Mouse (Mus musculus) kidney, embryonic 14.5 days (tissue): ENCODE data around the gene Col17a1. TPM values are rescaled to one million over a fixed set of nuclear protein-coding genes. Genes with fewer than 3 reads are reported as not detected.

ENCODE experiments used
- ATAC-seq: fragments of 200-750 bp; cut with Nextera tagmentation; 2 replicates; pipeline ENCODE4 v1.8.0; 2017; ENCODE audit warnings: moderate number of reproducible peaks, mild to moderate bottlenecking, moderate TSS enrichment, moderate library complexity; ENCODE audit not compliant: low FRiP score, low TSS enrichment
- H3K27ac ChIP-seq: fragments of 300-500 bp; sonication (generic); 2 replicates; pipeline ENCODE4 v1.5.1; 2014; ENCODE audit warnings: low read depth, mild to moderate bottlenecking, low read length, moderate library complexity, mixed read lengths
- H3K27me3 ChIP-seq: fragments of 300-500 bp; sonication (generic); 2 replicates; pipeline ENCODE4 v1.6.1; 2014; ENCODE audit warnings: mild to moderate bottlenecking, low read length; ENCODE audit not compliant: control insufficient read depth, insufficient read depth
- H3K36me3 ChIP-seq: fragments of 300-500 bp; sonication (generic); 2 replicates; pipeline ENCODE4 v1.6.1; 2014; ENCODE audit warnings: low read length, mixed read lengths; ENCODE audit not compliant: control insufficient read depth, insufficient read depth
- H3K4me1 ChIP-seq: fragments of 300-500 bp; sonication (generic); 2 replicates; pipeline ENCODE4 v1.6.1; 2014; ENCODE audit warnings: low read length, mixed read lengths; ENCODE audit not compliant: control insufficient read depth, insufficient read depth
- H3K4me2 ChIP-seq: fragments of 300-500 bp; sonication (generic); replicated peaks from 2 replicates; pipeline ENCODE4 v1.6.1; 2014; ENCODE audit warnings: low read depth, mild to moderate bottlenecking, low read length
- H3K4me3 ChIP-seq: fragments of 300-500 bp; sonication (generic); 2 replicates; pipeline ENCODE4 v1.5.1; 2014; ENCODE audit warnings: mild to moderate bottlenecking, low read length
- H3K9ac ChIP-seq: fragments of 300-500 bp; sonication (generic); 2 replicates; pipeline ENCODE4 v1.6.1; 2014; ENCODE audit warnings: low read depth, mild to moderate bottlenecking, low read length, moderate library complexity
- H3K9me3 ChIP-seq: fragments of 300-500 bp; sonication (generic); 2 replicates; pipeline ENCODE4 v1.6.1; 2016; ENCODE audit warnings: low read length; ENCODE audit not compliant: control insufficient read depth
- WGBS: fragments of 180-500 bp; shearing (Covaris S2); extraction: QIAGEN DNeasy Blood & Tissue Kit; methylation state at CpG from one replicate; pipeline ENCODE4 v1.1.7; 2014; 5-methylcytosine and 5-hydroxymethylcytosine counted together
- polyA plus RNA-seq: library from polyadenylated mRNA; unstranded; fragments of >200 nt; fragmentation: Nextera tagmentation; extraction: Ambion mirVana; gene quantifications from 2 replicates; pipeline ENCODE4 v1.2.1, GENCODE M21; 2014

The Col17a1 gene
- polyA plus RNA-seq, 1 experiment from 2014 or later: 0.50 TPM

GRCm38 (mm10) chr19:47631799-47632198 lies 60.1 kb downstream of the Col17a1 start:
- 93% methylated on average over 5 of the region's 5 CpGs for WGBS
- Histone ChIP-seq H3K4me3 (no peak overlapping the region), H3K9me3 (no peaks in the 10 kb centered on the region), H3K27ac (no peak overlapping the region), H3K36me3 (peaks cover 18% of the 10 kb centered on the region; the same call in 1 of the 2 replicates), H3K4me1 (no peaks in the 10 kb centered on the region), H3K4me2 (no peak overlapping the region), H3K27me3 (no peaks in the 10 kb centered on the region), H3K9ac (no peak overlapping the region)
- ATAC-seq: no peak

GRCm38 (mm10) chr19:47630381-47630780 lies 61.5 kb downstream of the Col17a1 start:
- no peaks in the 10 kb centered on the region for H3K4me1 ChIP-seq
- no peak overlapping the region for H3K4me2 ChIP-seq
- H3K9ac ChIP-seq: no peak overlapping the region
- peaks cover 19% of the 10 kb centered on the region for H3K36me3 ChIP-seq
- no peak for ATAC-seq
- no peaks in the 10 kb centered on the region for H3K27me3 ChIP-seq
- H3K4me3 ChIP-seq: no peak overlapping the region
- WGBS: 86% methylated on average over 5 of the region's 5 CpGs
- no peaks in the 10 kb centered on the region for H3K9me3 ChIP-seq
- H3K27ac ChIP-seq: no peak overlapping the region

DNA sequence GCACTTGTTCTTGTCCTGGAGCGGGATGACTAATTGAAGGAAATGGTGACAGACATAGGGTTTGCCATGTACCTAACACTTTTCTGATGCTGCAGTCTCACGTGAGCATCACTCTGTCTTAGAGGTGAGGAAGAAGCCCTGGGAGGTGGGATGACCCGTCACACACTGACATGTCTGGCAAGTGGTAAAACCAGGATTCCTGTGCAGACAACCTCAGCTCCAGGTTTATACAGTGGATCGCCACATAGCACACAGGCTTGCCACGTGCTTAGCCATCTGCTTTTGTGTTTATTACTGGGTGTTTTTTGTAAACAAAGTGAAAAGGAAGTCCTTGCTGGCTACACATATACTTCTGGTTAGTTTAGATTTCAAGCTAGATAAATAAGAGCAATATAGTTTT lies 62.8 kb downstream of the Col17a1 start:
- no peak overlapping the region for H3K9ac ChIP-seq
- no peaks in the 10 kb centered on the region for H3K4me1 ChIP-seq
- no peak for ATAC-seq
- H3K9me3 ChIP-seq: no peaks in the 10 kb centered on the region
- H3K27me3 ChIP-seq: no peaks in the 10 kb centered on the region
- H3K4me3 ChIP-seq: no peak overlapping the region
- no peak overlapping the region for H3K27ac ChIP-seq
- no peak overlapping the region for H3K4me2 ChIP-seq
- H3K36me3 ChIP-seq: peaks cover 21% of the 10 kb centered on the region
- 84% methylated on average over 5 of the region's 5 CpGs for WGBS

GRCm38 (mm10) chr19:47627450-47627849 lies 64.4 kb downstream of the Col17a1 start:
- Histone ChIP-seq H3K27me3 (no peaks in the 10 kb centered on the region), H3K27ac (no peak overlapping the region), H3K9ac (no peak overlapping the region), H3K4me1 (no peaks in the 10 kb centered on the region), H3K9me3 (no peaks in the 10 kb centered on the region), H3K36me3 (peaks cover 37% of the 10 kb centered on the region), H3K4me3 (no peak overlapping the region), H3K4me2 (no peak overlapping the region)
- WGBS: 87% methylated on average over 10 of the region's 10 CpGs
- no peak for ATAC-seq

- peaks cover 58% of the 10 kb centered on the region for H3K36me3 ChIP-seq
- no peak for ATAC-seq
- H3K9me3 ChIP-seq: no peaks in the 10 kb centered on the region
- WGBS: 65% methylated on average over 10 of the region's 10 CpGs
- H3K4me1 ChIP-seq: no peaks in the 10 kb centered on the region
- H3K4me2 ChIP-seq: no peak overlapping the region
- no peaks in the 10 kb centered on the region for H3K27me3 ChIP-seq
- H3K4me3 ChIP-seq: no peak overlapping the region
- no peak overlapping the region for H3K27ac ChIP-seq
- H3K9ac ChIP-seq: no peak overlapping the region
Observed at GRCm38 (mm10) chr19:47624940-47625711, 66.8 kb downstream of the Col17a1 start.

- Histone ChIP-seq H3K9ac (no peak overlapping the region), H3K36me3 (peaks cover 81% of the 10 kb centered on the region), H3K27me3 (no peaks in the 10 kb centered on the region), H3K27ac (no peak overlapping the region), H3K4me1 (no peaks in the 10 kb centered on the region), H3K4me2 (no peak overlapping the region), H3K9me3 (no peaks in the 10 kb centered on the region), H3K4me3 (no peak overlapping the region)
- ATAC-seq: no peak
- 89% methylated on average over 8 of the region's 8 CpGs for WGBS
Observed at GRCm38 (mm10) chr19:47621478-47621877, 70.4 kb downstream of the Col17a1 start.

- 53% methylated on average over 7 of the region's 7 CpGs for WGBS
- Histone ChIP-seq H3K4me1 (no peaks in the 10 kb centered on the region), H3K27ac (no peak overlapping the region), H3K4me2 (no peak overlapping the region), H3K27me3 (no peaks in the 10 kb centered on the region), H3K4me3 (no peak overlapping the region), H3K9ac (no peak overlapping the region), H3K9me3 (no peaks in the 10 kb centered on the region), H3K36me3 (peaks cover 39% of the 10 kb centered on the region)
- no peak for ATAC-seq
Observed at GRCm38 (mm10) chr19:47613442-47613841, 78.5 kb downstream of the Col17a1 start.

- WGBS: 63% methylated on average over 3 of the region's 3 CpGs
- Histone ChIP-seq H3K27ac (no peak overlapping the region), H3K4me2 (no peak overlapping the region), H3K4me1 (no peaks in the 10 kb centered on the region), H3K9me3 (no peaks in the 10 kb centered on the region), H3K4me3 (no peak overlapping the region), H3K27me3 (no peaks in the 10 kb centered on the region), H3K9ac (no peak overlapping the region), H3K36me3 (peaks cover 4% of the 10 kb centered on the region; the same call in 1 of the 2 replicates)
- no peak for ATAC-seq
Observed at GRCm38 (mm10) chr19:47608513-47608912, 83.4 kb downstream of the Col17a1 start.
